Mouse (Mus musculus) kidney, embryonic 16.5 days (tissue): ENCODE data around the gene Slfnl1. TPM values are rescaled to one million over a fixed set of nuclear protein-coding genes. Genes with fewer than 3 reads are reported as not detected.

ENCODE experiments used
- ATAC-seq: fragments of 200-750 bp; cut with Nextera tagmentation; 2 replicates; pipeline ENCODE4 v1.8.0; 2017; ENCODE audit warnings: moderate TSS enrichment; ENCODE audit not compliant: low FRiP score, low TSS enrichment
- H3K27ac ChIP-seq: fragments of 300-500 bp; sonication (generic); 2 replicates; pipeline ENCODE4 v1.5.1; 2014; ENCODE audit warnings: low read length
- H3K27me3 ChIP-seq: fragments of 300-500 bp; sonication (generic); 2 replicates; pipeline ENCODE4 v1.6.1; 2014; ENCODE audit warnings: low read length, control low read depth, mixed read lengths; ENCODE audit not compliant: insufficient read depth
- H3K36me3 ChIP-seq: fragments of 300-500 bp; sonication (generic); 2 replicates; pipeline ENCODE4 v1.6.1; 2014; ENCODE audit warnings: low read length, control low read depth, mixed read lengths; ENCODE audit not compliant: insufficient read depth
- H3K4me1 ChIP-seq: fragments of 300-500 bp; sonication (generic); 2 replicates; pipeline ENCODE4 v1.6.1; 2014; ENCODE audit warnings: low read length, control low read depth, mixed read lengths; ENCODE audit not compliant: insufficient read depth
- H3K4me2 ChIP-seq: fragments of 300-500 bp; sonication (generic); replicated peaks from 2 replicates; pipeline ENCODE4 v1.6.1; 2014; ENCODE audit warnings: low read depth, low read length
- H3K4me3 ChIP-seq: fragments of 300-500 bp; sonication (generic); 2 replicates; pipeline ENCODE4 v1.5.1; 2014; ENCODE audit warnings: mild to moderate bottlenecking, low read length
- H3K9ac ChIP-seq: fragments of 300-500 bp; sonication (generic); replicated peaks from 2 replicates; pipeline ENCODE4 v1.6.1; 2014; ENCODE audit warnings: low read length
- H3K9me3 ChIP-seq: fragments of 300-500 bp; sonication (generic); 2 replicates; pipeline ENCODE4 v1.6.1; 2016; ENCODE audit warnings: low read length, control low read depth
- WGBS: fragments of 180-500 bp; shearing (Covaris S2); extraction: QIAGEN DNeasy Blood & Tissue Kit; methylation state at CpG from one replicate; pipeline ENCODE4 v1.1.7; 2014; 5-methylcytosine and 5-hydroxymethylcytosine counted together
- polyA plus RNA-seq: library from polyadenylated mRNA; unstranded; fragments of >200 nt; fragmentation: Nextera tagmentation; extraction: Ambion mirVana; gene quantifications from 2 replicates; pipeline ENCODE4 v1.2.1, GENCODE M21; 2015

The Slfnl1 gene
- polyA plus RNA-seq, 1 experiment from 2014 or later = not detected

DNA sequence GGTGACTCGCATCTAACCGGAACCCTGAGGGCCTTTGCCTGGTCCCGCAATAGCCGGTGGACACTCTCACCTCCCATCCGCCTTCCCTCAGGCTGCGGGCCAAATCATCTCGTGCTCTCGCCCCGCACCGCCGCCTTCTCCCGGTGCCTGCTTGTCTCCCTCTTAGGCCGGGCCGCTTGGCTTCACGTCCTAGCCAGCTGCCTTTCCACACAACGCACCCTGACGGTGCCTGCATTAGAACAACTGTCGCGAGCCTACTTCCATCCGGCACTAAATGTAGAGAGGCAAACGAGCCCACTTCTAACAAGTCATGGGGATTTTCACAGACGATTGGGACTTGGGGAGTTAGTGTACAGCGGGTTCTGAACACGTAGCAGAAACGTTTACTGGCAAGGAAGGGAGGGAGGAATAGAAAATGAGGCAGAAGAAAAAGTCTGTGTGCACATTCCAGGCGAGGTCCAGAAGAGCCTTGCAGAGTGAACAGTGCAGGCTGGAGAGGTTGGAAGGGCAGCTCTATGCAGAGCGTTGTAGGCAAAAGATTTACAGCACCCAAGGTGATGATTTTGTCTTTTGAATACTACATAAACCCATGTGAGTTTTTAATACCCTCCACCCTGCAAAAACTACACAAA lies 38.5 kb downstream of the Slfnl1 start:
- ATAC-seq = peak; percentile 75
- H3K4me1 ChIP-seq = peaks cover 32% of the 10 kb centered on the region
- under 1% methylated on average over 27 of the region's 27 CpGs for WGBS

GRCm38 (mm10) chr4:120571070-120571464 lies 39.0 kb downstream of the Slfnl1 start:
- no peak for ATAC-seq
- Histone ChIP-seq H3K27ac (peak overlapping the region; percentile 90; the same call in 1 of the 2 replicates), H3K4me3 (peak overlapping the region; percentile 89), H3K4me2 (peak overlapping the region; percentile 76), H3K9me3 (no peaks in the 10 kb centered on the region), H3K4me1 (peaks cover 32% of the 10 kb centered on the region), H3K27me3 (no peaks in the 10 kb centered on the region), H3K36me3 (no peaks in the 10 kb centered on the region), H3K9ac (peak overlapping the region; percentile 83)
- WGBS = 58% methylated on average over 3 of the region's 3 CpGs

More for the DNA sequence above, 38.5 kb downstream of the Slfnl1 start:
- Histone ChIP-seq H3K27ac (peak overlapping the region; percentile 90), H3K9me3 (no peaks in the 10 kb centered on the region), H3K27me3 (no peaks in the 10 kb centered on the region), H3K9ac (peak overlapping the region; percentile 83), H3K4me2 (peak overlapping the region; percentile 76), H3K36me3 (no peaks in the 10 kb centered on the region), H3K4me3 (peak overlapping the region; percentile 89)

GRCm38 (mm10) chr4:120571691-120572090 lies 39.7 kb downstream of the Slfnl1 start:
- ATAC-seq = no peak
- Histone ChIP-seq H3K27me3 (no peaks in the 10 kb centered on the region), H3K9ac (no peak overlapping the region), H3K4me1 (peaks cover 32% of the 10 kb centered on the region), H3K9me3 (no peaks in the 10 kb centered on the region), H3K36me3 (no peaks in the 10 kb centered on the region), H3K4me3 (no peak overlapping the region), H3K4me2 (no peak overlapping the region), H3K27ac (peak overlapping the region; percentile 67; the same call in 1 of the 2 replicates)
- 53% methylated on average over 3 of the region's 3 CpGs for WGBS

- WGBS = 81% methylated on average over 5 of the region's 5 CpGs
- Histone ChIP-seq H3K27me3 (no peaks in the 10 kb centered on the region), H3K36me3 (no peaks in the 10 kb centered on the region), H3K4me1 (no peaks in the 10 kb centered on the region), H3K4me3 (no peak overlapping the region), H3K9ac (no peak overlapping the region), H3K27ac (no peak overlapping the region), H3K9me3 (no peaks in the 10 kb centered on the region), H3K4me2 (no peak overlapping the region)
- no peak for ATAC-seq
Observed at GRCm38 (mm10) chr4:120580894-120581293, 48.9 kb downstream of the Slfnl1 start.

DNA sequence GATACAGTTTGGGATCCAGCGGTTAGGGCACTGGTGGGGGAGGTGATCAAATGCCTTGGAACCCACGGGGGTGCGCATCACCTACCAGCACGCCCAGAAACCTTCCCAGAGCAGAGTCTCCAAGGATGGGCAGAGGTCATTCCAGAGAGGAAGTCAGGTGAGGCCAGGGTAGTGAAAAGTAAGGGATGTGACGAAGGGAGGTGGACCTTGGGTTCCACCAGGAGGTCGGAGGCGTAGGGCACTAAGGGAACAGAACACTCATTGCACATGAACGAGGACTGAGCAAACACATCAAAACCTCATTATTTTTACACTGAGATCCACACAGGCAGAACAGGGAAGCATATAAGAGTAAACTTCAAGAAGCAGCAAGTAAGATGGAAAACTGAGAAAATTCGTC lies 49.7 kb downstream of the Slfnl1 start:
- WGBS = 77% methylated on average over 9 of the region's 9 CpGs
- no peaks in the 10 kb centered on the region for H3K4me1 ChIP-seq
- no peaks in the 10 kb centered on the region for H3K36me3 ChIP-seq
- no peak overlapping the region for H3K4me2 ChIP-seq
- no peaks in the 10 kb centered on the region for H3K9me3 ChIP-seq
- H3K27ac ChIP-seq = no peak overlapping the region
- ATAC-seq = no peak
- H3K4me3 ChIP-seq = no peak overlapping the region
- no peaks in the 10 kb centered on the region for H3K27me3 ChIP-seq
- no peak overlapping the region for H3K9ac ChIP-seq

Other genes with a start within 250 kb of the Slfnl1 start
- gene Foxo6, start 244.9 kb upstream of the Slfnl1 start, polyA plus RNA-seq = 0.10 and 0.15 TPM in 2 replicates
- gene Scmh1, start 127.0 kb upstream of the Slfnl1 start, polyA plus RNA-seq = 38.0 and 46.7 TPM in 2 replicates
- 73.7 and 79.0 TPM in 2 replicates for gene Ctps, start 38.0 kb downstream of the Slfnl1 start, polyA plus RNA-seq
- not detected in 2 replicates for gene Gm8439, start 56.5 kb downstream of the Slfnl1 start, polyA plus RNA-seq
- gene Cited4, start 134.3 kb downstream of the Slfnl1 start, polyA plus RNA-seq = 10.6 and 13.1 TPM in 2 replicates
- 0.85 and 1.7 TPM in 2 replicates for gene Kcnq4, start 216.4 kb downstream of the Slfnl1 start, polyA plus RNA-seq